Mouse (Mus musculus) granulocyte monocyte progenitor cell, adult 5-6 weeks (primary cell): ENCODE measurements around the gene Ercc6. TPM values are rescaled to one million over a fixed set of nuclear protein-coding genes. Genes with fewer than 3 reads are reported as not detected.

ENCODE experiments used
- ATAC-seq: replicated peaks from 2 replicates; pipeline ENCODE4 v1.8.0; 2016; ENCODE audit warnings: mild to moderate bottlenecking, moderate TSS enrichment, inconsistent platforms; ENCODE audit not compliant: poor library complexity, severe bottlenecking
- total RNA-seq, 2 experiments: library from RNA; stranded (forward) in 1 of 2; stranded (reverse) in 1 of 2; fragments of 200-712, 200-1000 nt in 1 of 2; fragments of >200 nt in 1 of 2; fragmentation: Nextera tagmentation in 1 of 2; gene quantifications; 2 replicates each; pipeline ENCODE4 v1.2.3; 2014 to 2017

Ercc6 gene
- total RNA-seq, 2 experiments from 2014 or later = 26.8 to 29.3 TPM

GRCm38 (mm10) chr14:32554860-32555526 is 41.7 kb downstream of the Ercc6 start:
- no peak for ATAC-seq

- no peak for ATAC-seq
These were observed 48.1 kb downstream of the Ercc6 start for GRCm38 (mm10) chr14:32561428-32561827.

GRCm38 (mm10) chr14:32563661-32564060 is 50.3 kb downstream of the Ercc6 start:
- ATAC-seq = no peak

GRCm38 (mm10) chr14:32572519-32572918 is 59.2 kb downstream of the Ercc6 start:
- ATAC-seq = no peak

- ATAC-seq = no peak
These were observed 65.1 kb downstream of the Ercc6 start for GRCm38 (mm10) chr14:32578420-32578819.

- ATAC-seq = peak; percentile 50
These were observed 70.4 kb downstream of the Ercc6 start for GRCm38 (mm10) chr14:32583696-32584095.

GRCm38 (mm10) chr14:32587013-32587784 is 73.9 kb downstream of the Ercc6 start:
- peak; percentile 63 for ATAC-seq

- no peak for ATAC-seq
These were observed 77.1 kb downstream of the Ercc6 start for GRCm38 (mm10) chr14:32590377-32590776.

- ATAC-seq = peak; percentile 93
These were observed 84.2 kb downstream of the Ercc6 start for GRCm38 (mm10) chr14:32597232-32598231.

GRCm38 (mm10) chr14:32598437-32599219 is 85.3 kb downstream of the Ercc6 start:
- no peak for ATAC-seq

- ATAC-seq = peak; percentile 47; the same call in 1 of the 2 replicates
These were observed 86.1 kb downstream of the Ercc6 start, which contains the start of gene Prrxl1 for GRCm38 (mm10) chr14:32599290-32600041. TSS of gene Prrxl1 (plus strand) at chr14:32599407.

GRCm38 (mm10) chr14:32600110-32600509 is 86.8 kb downstream of the Ercc6 start:
- ATAC-seq = no peak

GRCm38 (mm10) chr14:32605508-32605907 is 92.2 kb downstream of the Ercc6 start:
- ATAC-seq = no peak

- no peak for ATAC-seq
These were observed 93.0 kb downstream of the Ercc6 start for GRCm38 (mm10) chr14:32606316-32606715.

- peak; percentile 68 for ATAC-seq
These were observed 96.1 kb downstream of the Ercc6 start for GRCm38 (mm10) chr14:32609392-32609791.

- no peak for ATAC-seq
These were observed 103.9 kb downstream of the Ercc6 start for GRCm38 (mm10) chr14:32617253-32617652.

GRCm38 (mm10) chr14:32624245-32624644 is 110.9 kb downstream of the Ercc6 start:
- ATAC-seq = peak; percentile 89

- ATAC-seq = no peak
These were observed 111.5 kb downstream of the Ercc6 start for GRCm38 (mm10) chr14:32624811-32625210.

GRCm38 (mm10) chr14:32627271-32627670 is 114.0 kb downstream of the Ercc6 start:
- no peak for ATAC-seq
